Mouse (Mus musculus) embryonic stem cell, embryonic (primary cell): Measurements from ENCODE around the gene Gm11939.

ENCODE experiments used
- CTCF ChIA-PET, 4 experiments: fragments of 300-600 bp in 2 of 4; fragments of 350-600 bp in 2 of 4; sonication (Branson Sonifier 250); formaldehyde crosslinking; loops; one replicate each; lab custom pipeline; 2022; ENCODE audit warnings: inconsistent platforms in 2 of 4; lab: Charles Lee
- POLR2A ChIA-PET, 4 experiments: fragments of 300-600 bp in 2 of 4; fragments of 350-600 bp in 2 of 4; sonication (Branson Sonifier 250); formaldehyde crosslinking; loops; one replicate each; lab custom pipeline; 2022; ENCODE audit warnings: antibody characterized with exemption in 4 of 4, inconsistent platforms in 1 of 4; lab: Charles Lee

Gm11939 gene

GRCm38 (mm10) chr11:99539721-99540120, 19.5 kb downstream of the Gm11939 start:
- POLR2A ChIA-PET: interaction anchor here in 1 of 4 experiments (0.6 kb wide), 1 partner anchor 8 kb away, joined by 4 read pairs; no protein-coding TSS in a partner anchor
- CTCF ChIA-PET: interaction anchor here in 1 of 4 experiments (0.5 kb wide), 2 partner anchors 106 to 423 kb away, joined by 3 to 11 read pairs; no protein-coding TSS in a partner anchor

DNA sequence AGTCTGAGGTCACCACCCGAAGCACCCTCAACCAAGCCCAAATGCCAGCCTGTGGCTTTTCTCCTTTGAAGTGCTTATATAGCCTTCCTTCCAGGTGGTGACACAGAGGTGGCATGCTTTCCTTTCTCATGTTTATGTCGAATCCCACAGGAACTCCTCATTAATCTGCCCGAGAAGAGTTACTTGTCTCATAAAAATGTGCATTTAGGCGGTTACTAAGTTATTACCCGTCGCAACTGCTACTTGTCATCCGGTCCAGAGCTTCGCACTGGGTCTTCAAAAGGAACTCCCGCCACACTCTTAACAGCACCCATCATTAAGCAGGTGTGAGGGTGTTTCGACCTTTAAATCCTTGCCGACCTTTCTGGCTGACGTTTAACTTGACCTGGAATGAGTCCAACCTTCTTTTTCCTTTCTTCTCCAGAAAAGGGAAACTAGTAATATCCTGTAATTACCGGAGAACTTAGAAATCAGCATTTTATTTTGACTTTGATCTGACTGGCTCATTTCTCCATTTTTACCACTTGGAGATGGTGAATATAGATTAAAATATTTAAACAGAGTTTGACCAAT, 37.9 kb downstream of the Gm11939 start, which contains the start of gene Krt39:
Gene Krt39 (minus strand): TSS at position 51 of the 573 bp plus-strand sequence.
- POLR2A ChIA-PET: interaction anchor here in 1 of 4 experiments (0.6 kb wide), 1 partner anchor 667 kb away, joined by 4 read pairs; no protein-coding TSS in a partner anchor
- CTCF ChIA-PET: no interaction called here

GRCm38 (mm10) chr11:99514098-99514497, 45.2 kb downstream of the Gm11939 start:
- CTCF ChIA-PET: no interaction called here
- POLR2A ChIA-PET: no interaction called here
